Mouse (Mus musculus): Measurements from ENCODE around the gene Lmbr1l.

DNA sequence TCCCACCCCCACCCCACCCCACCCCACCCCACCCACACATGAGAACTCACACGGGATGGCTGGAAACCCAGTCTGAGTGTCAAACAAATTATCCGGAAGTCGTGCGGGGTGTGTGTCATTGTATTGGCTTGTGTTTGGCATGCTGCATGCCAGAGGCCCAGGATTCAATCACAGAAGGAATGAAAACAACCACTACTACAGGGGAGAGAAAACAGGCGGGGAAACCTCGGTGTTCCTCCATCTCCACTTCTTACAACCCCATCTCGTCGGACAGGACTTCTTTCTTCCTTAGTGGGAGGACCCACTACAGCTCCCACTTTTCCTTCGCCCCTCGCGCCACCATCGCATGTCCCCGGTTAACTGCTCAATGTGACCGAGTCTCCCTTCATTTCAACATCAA, 940 bp downstream of the Lmbr1l start:
- TF ChIP-seq CTCF (IDR thresholded peaks at IDR 0.05; ENCODE audit: borderline replicate concordance, control insufficient read depth, extremely low read depth, insufficient read depth, low read length, poor library complexity) (no peak), POLR2A (IDR thresholded peaks at IDR 0.05; ENCODE audit: control insufficient read depth, extremely low read depth, insufficient read depth, low read length, poor library complexity) (no peak)
